Mouse (Mus musculus) limb, embryonic 11.5 days (tissue): ENCODE measurements around the gene Apobec4. TPM values are rescaled to one million over a fixed set of nuclear protein-coding genes. Genes with fewer than 3 reads are reported as not detected.

Experiments
- ATAC-seq: fragments of 200-750 bp; cut with Nextera tagmentation; 2 replicates; pipeline ENCODE4 v1.8.0; 2017; ENCODE audit warnings: low read depth; ENCODE audit not compliant: insufficient number of reproducible peaks, low FRiP score, low TSS enrichment
- DNase-seq: peaks from one replicate; pipeline ENCODE4 v3.0.0-alpha.2; 2015; ENCODE audit warnings: low spot score
- H3K27ac ChIP-seq: fragments of 300-500 bp; sonication (generic); replicated peaks from 2 replicates; pipeline ENCODE4 v1.5.1; 2014; ENCODE audit warnings: low read depth, mild to moderate bottlenecking, low read length
- H3K27me3 ChIP-seq: fragments of 300-500 bp; sonication (generic); 2 replicates; pipeline ENCODE4 v1.6.1; 2014; ENCODE audit warnings: mild to moderate bottlenecking, low read length, mixed read lengths; ENCODE audit not compliant: control insufficient read depth, insufficient read depth
- H3K36me3 ChIP-seq: fragments of 300-500 bp; sonication (generic); 2 replicates; pipeline ENCODE4 v1.6.1; 2014; ENCODE audit warnings: mild to moderate bottlenecking, low read length, moderate library complexity, mixed read lengths; ENCODE audit not compliant: control insufficient read depth, insufficient read depth
- H3K4me1 ChIP-seq: fragments of 300-500 bp; sonication (generic); 2 replicates; pipeline ENCODE4 v1.6.1; 2014; ENCODE audit warnings: low read length, mixed read lengths; ENCODE audit not compliant: control insufficient read depth, insufficient read depth
- H3K4me2 ChIP-seq: fragments of 300-500 bp; sonication (generic); 2 replicates; pipeline ENCODE4 v1.6.1; 2014; ENCODE audit warnings: low read depth, mild to moderate bottlenecking, moderate library complexity; ENCODE audit not compliant: severe bottlenecking
- H3K4me3 ChIP-seq: fragments of 300-500 bp; sonication (generic); 2 replicates; pipeline ENCODE4 v1.5.1; 2014; ENCODE audit warnings: low read depth, low read length
- H3K9ac ChIP-seq: fragments of 300-500 bp; sonication (generic); 2 replicates; pipeline ENCODE4 v1.6.1; 2014; ENCODE audit warnings: mild to moderate bottlenecking, low read length
- H3K9me3 ChIP-seq: fragments of 300-500 bp; sonication (generic); 2 replicates; pipeline ENCODE4 v1.6.1; 2016; ENCODE audit warnings: low read length; ENCODE audit not compliant: control insufficient read depth
- WGBS: fragments of 180-500 bp; shearing (Covaris S2); extraction: QIAGEN DNeasy Blood & Tissue Kit; methylation state at CpG from one replicate; pipeline ENCODE4 v1.1.7; 2014; 5-methylcytosine and 5-hydroxymethylcytosine counted together
- polyA plus RNA-seq: library from polyadenylated mRNA; unstranded; fragments of >200 nt; fragmentation: Nextera tagmentation; extraction: Ambion mirVana; gene quantifications from 2 replicates; pipeline ENCODE4 v1.2.1, GENCODE M21; 2014

Gene Apobec4
- polyA plus RNA-seq, 1 experiment from 2014 or later = 0.12 TPM

- no peak for DNase-seq
- WGBS = 9% methylated on average over 6 of the region's 6 CpGs
- H3K9ac ChIP-seq = no peak overlapping the region
Measured at GRCm38 (mm10) chr1:152790821-152791220, 40.5 kb downstream of the Apobec4 start.

GRCm38 (mm10) chr1:152791269-152791668 lies 40.9 kb downstream of the Apobec4 start:
- no peak overlapping the region for H3K27ac ChIP-seq
- H3K9ac ChIP-seq = no peak overlapping the region
- 21% methylated on average over 4 of the region's 4 CpGs for WGBS
- ATAC-seq = no peak
- peak; percentile 31 for DNase-seq
- H3K4me3 ChIP-seq = no peak overlapping the region
- no peaks in the 10 kb centered on the region for H3K27me3 ChIP-seq
- no peak overlapping the region for H3K4me2 ChIP-seq
- no peaks in the 10 kb centered on the region for H3K9me3 ChIP-seq
- no peaks in the 10 kb centered on the region for H3K36me3 ChIP-seq
- peaks cover 7% of the 10 kb centered on the region; the same call in 1 of the 2 replicates for H3K4me1 ChIP-seq

More at GRCm38 (mm10) chr1:152790821-152791220, 40.5 kb downstream of the Apobec4 start:
- H3K4me1 ChIP-seq = peaks cover 7% of the 10 kb centered on the region; the same call in 1 of the 2 replicates
- H3K4me2 ChIP-seq = peak overlapping the region; percentile 7; the same call in 1 of the 2 replicates
- H3K27me3 ChIP-seq = no peaks in the 10 kb centered on the region
- 0 out of 2 replicates have a peak, but pooled peaks have one; percentile 20 for ATAC-seq
- no peak overlapping the region for H3K27ac ChIP-seq
- no peak overlapping the region for H3K4me3 ChIP-seq
- no peaks in the 10 kb centered on the region for H3K9me3 ChIP-seq
- no peaks in the 10 kb centered on the region for H3K36me3 ChIP-seq

- DNase-seq (no peak), ATAC-seq (no peak)
- no peak overlapping the region for H3K4me2 ChIP-seq
- 59% methylated on average over 12 of the region's 12 CpGs for WGBS
- H3K9me3 ChIP-seq = no peaks in the 10 kb centered on the region
- H3K9ac ChIP-seq = no peak overlapping the region
- no peaks in the 10 kb centered on the region for H3K36me3 ChIP-seq
- no peaks in the 10 kb centered on the region for H3K27me3 ChIP-seq
- H3K27ac ChIP-seq = peak overlapping the region; percentile 18; the same call in 1 of the 2 replicates
- no peak overlapping the region for H3K4me3 ChIP-seq
- peaks cover 7% of the 10 kb centered on the region; the same call in 1 of the 2 replicates for H3K4me1 ChIP-seq
Measured at GRCm38 (mm10) chr1:152792736-152793494, 42.6 kb downstream of the Apobec4 start.

DNA sequence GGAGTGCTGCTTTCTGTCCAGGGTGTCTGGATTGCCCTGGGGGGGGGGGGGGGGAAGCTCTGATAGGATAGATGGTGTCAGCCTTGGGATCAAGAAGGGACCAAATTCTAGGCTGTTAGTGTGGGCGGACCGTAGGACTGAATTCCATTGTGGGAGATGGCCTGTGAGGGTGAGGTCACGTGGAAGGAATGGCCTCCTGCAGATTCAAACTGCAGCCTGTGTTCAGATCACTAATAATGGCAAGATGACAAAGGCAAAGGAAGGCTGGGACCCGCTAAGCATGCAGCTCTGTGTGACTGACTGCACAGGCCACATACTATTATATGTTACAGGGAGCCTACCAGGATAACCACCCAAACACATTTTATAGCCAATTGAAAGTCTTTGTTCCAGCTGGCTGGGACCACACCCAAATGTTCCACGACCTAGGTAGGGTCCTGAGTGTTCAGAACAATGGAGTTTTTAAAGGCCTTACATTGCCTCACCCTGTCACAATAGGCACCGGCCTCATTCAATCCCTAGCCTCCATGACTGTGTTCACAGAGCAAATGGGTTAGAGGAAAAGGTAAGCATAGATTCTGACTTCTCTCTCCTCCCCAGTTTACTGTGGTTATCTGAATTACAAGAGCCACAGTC lies 43.3 kb downstream of the Apobec4 start:
- H3K27ac ChIP-seq = no peak overlapping the region
- no peak overlapping the region for H3K9ac ChIP-seq
- 72% methylated on average over 6 of the region's 6 CpGs for WGBS
- H3K36me3 ChIP-seq = no peaks in the 10 kb centered on the region
- H3K27me3 ChIP-seq = no peaks in the 10 kb centered on the region
- H3K4me2 ChIP-seq = no peak overlapping the region
- no peaks in the 10 kb centered on the region for H3K9me3 ChIP-seq
- no peak overlapping the region for H3K4me3 ChIP-seq
- no peak for ATAC-seq
- no peak for DNase-seq
- peaks cover 7% of the 10 kb centered on the region; the same call in 1 of the 2 replicates for H3K4me1 ChIP-seq

- no peak overlapping the region for H3K4me3 ChIP-seq
- no peak for DNase-seq
- WGBS = 79% methylated on average over 8 of the region's 8 CpGs
- H3K27me3 ChIP-seq = no peaks in the 10 kb centered on the region
- H3K4me2 ChIP-seq = no peak overlapping the region
- H3K9ac ChIP-seq = no peak overlapping the region
- no peak for ATAC-seq
- no peaks in the 10 kb centered on the region for H3K36me3 ChIP-seq
- H3K27ac ChIP-seq = no peak overlapping the region
- no peaks in the 10 kb centered on the region for H3K9me3 ChIP-seq
- peaks cover 7% of the 10 kb centered on the region; the same call in 1 of the 2 replicates for H3K4me1 ChIP-seq
Measured at GRCm38 (mm10) chr1:152795688-152796255, 45.4 kb downstream of the Apobec4 start.

DNA sequence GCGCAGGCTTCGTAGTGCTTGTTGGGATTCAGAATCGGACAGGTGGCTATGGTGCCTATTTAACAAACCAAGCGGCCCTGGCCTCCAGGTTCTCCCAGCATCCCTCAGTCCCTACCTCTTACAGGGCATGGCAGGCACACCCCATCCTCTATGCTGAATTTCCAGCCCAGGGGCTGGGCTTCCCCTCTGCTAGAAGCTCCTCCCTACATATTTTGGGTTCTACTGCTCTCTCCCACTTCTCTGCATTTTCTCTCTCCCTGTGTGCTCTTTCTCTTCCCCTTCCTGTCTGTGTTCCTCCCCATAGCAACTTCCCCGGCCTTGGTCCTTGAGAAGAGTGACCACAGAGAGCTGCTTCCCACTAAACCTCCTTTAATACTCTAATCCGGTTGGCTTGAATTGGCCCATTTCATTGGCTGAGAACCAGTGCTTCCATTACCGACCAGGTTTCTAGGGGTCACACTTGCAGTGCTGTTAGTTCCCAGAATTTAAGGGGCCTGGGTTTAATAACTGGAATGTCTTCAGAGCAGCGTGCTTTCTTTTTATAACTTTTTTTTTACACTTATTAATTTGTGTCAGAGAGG lies 46.4 kb downstream of the Apobec4 start:
- Histone ChIP-seq H3K27ac (no peak overlapping the region), H3K27me3 (no peaks in the 10 kb centered on the region)
- 82% methylated on average over 8 of the region's 8 CpGs for WGBS

GRCm38 (mm10) chr1:152798125-152798524 lies 47.8 kb downstream of the Apobec4 start:
- 82% methylated on average over 9 of the region's 9 CpGs for WGBS
- DNase-seq = no peak
- H3K9me3 ChIP-seq = no peaks in the 10 kb centered on the region

More for the DNA sequence above, 46.4 kb downstream of the Apobec4 start:
- ATAC-seq = no peak
- no peak overlapping the region for H3K9ac ChIP-seq
- no peaks in the 10 kb centered on the region for H3K9me3 ChIP-seq
- DNase-seq = no peak
- no peak overlapping the region for H3K4me2 ChIP-seq
- H3K36me3 ChIP-seq = no peaks in the 10 kb centered on the region
- no peak overlapping the region for H3K4me3 ChIP-seq
- H3K4me1 ChIP-seq = 0 out of 2 replicates have a peak, but pooled peaks cover 2% of the 10 kb centered on the region

DNA sequence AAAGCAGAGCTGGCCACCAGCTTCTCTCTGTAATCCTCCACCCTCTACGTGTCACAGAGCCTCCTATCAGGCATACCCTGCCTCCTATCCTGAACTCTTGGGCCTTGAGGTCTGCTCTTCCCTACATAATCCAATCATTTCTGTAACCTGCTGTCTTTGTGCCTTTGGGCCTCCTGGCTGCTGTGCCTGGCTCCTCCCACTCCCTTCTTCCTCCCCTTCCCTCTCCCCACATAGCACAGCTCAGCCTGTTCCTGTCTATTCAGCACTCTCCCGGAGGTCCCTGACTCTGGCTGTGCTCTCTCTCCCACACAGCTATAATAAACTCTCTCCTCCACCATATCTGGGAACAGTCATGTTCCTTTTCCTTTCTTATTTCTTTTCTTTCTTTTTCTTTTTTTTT lies 49.5 kb downstream of the Apobec4 start, which contains the start of gene Ncf2:
Gene Ncf2 (plus strand): TSS at position 298 of the 400 bp plus-strand sequence.
- Histone ChIP-seq H3K9ac (no peak within 1 kb of the TSS), H3K36me3 (no peaks in the 10 kb centered on the region), H3K4me2 (no peak within 1 kb of the TSS), H3K9me3 (no peaks in the 10 kb centered on the region), H3K27me3 (no peaks in the 10 kb centered on the region), H3K4me3 (no peak within 1 kb of the TSS), H3K4me1 (no peaks in the 10 kb centered on the region), H3K27ac (no peak within 1 kb of the TSS)
- ATAC-seq (no peak), DNase-seq (no peak)
- WGBS = 17% methylated on average over 2 of the region's 2 CpGs

More at GRCm38 (mm10) chr1:152798125-152798524, 47.8 kb downstream of the Apobec4 start:
- H3K4me2 ChIP-seq = no peak overlapping the region
- H3K27me3 ChIP-seq = no peaks in the 10 kb centered on the region
- 0 out of 2 replicates have a peak, but pooled peaks cover 2% of the 10 kb centered on the region for H3K4me1 ChIP-seq
- ATAC-seq = no peak
- no peaks in the 10 kb centered on the region for H3K36me3 ChIP-seq
- H3K9ac ChIP-seq = no peak overlapping the region
- H3K27ac ChIP-seq = no peak overlapping the region
- no peak overlapping the region for H3K4me3 ChIP-seq
